Mouse (Mus musculus) intestine, embryonic 16.5 days (tissue): ENCODE measurements around the gene Tnfaip8l3. TPM values are rescaled to one million over a fixed set of nuclear protein-coding genes. Genes with fewer than 3 reads are reported as not detected.
"Not testable (repeated sequence)": the region's sequence is repeated elsewhere in the genome, so short reads cannot be mapped to it uniquely, and the experiment has no call there.

ENCODE experiments used
- ATAC-seq: fragments of 200-750 bp; cut with Nextera tagmentation; 2 replicates; pipeline ENCODE4 v1.8.0; 2017; ENCODE audit warnings: moderate TSS enrichment, moderate library complexity
- H3K27ac ChIP-seq: fragments of 300-500 bp; sonication (generic); 2 replicates; pipeline ENCODE4 v1.5.1; 2014; ENCODE audit warnings: mild to moderate bottlenecking, low read length
- H3K27me3 ChIP-seq: fragments of 300-500 bp; sonication (generic); replicated peaks from 2 replicates; pipeline ENCODE4 v1.6.1; 2014; ENCODE audit warnings: low read length, control low read depth, mixed read lengths; ENCODE audit not compliant: control insufficient read depth, insufficient read depth
- H3K36me3 ChIP-seq: fragments of 300-500 bp; sonication (generic); 2 replicates; pipeline ENCODE4 v1.6.1; 2014; ENCODE audit warnings: low read length, control low read depth; ENCODE audit not compliant: control insufficient read depth, insufficient read depth
- H3K4me1 ChIP-seq: fragments of 300-500 bp; sonication (generic); 2 replicates; pipeline ENCODE4 v1.6.1; 2014; ENCODE audit warnings: low read length, control low read depth, mixed read lengths; ENCODE audit not compliant: control insufficient read depth, insufficient read depth
- H3K4me2 ChIP-seq: fragments of 300-500 bp; sonication (generic); 2 replicates; pipeline ENCODE4 v1.6.1; 2014; ENCODE audit warnings: low read depth, low read length, control low read depth
- H3K4me3 ChIP-seq: fragments of 300-500 bp; sonication (generic); 2 replicates; pipeline ENCODE4 v1.5.1; 2014; ENCODE audit warnings: mild to moderate bottlenecking, low read length
- H3K9ac ChIP-seq: fragments of 300-500 bp; sonication (generic); 2 replicates; pipeline ENCODE4 v1.6.1; 2014; ENCODE audit warnings: low read depth, low read length
- H3K9me3 ChIP-seq: fragments of 300-500 bp; sonication (generic); 2 replicates; pipeline ENCODE4 v1.6.1; 2016; ENCODE audit warnings: low read length, control low read depth; ENCODE audit not compliant: control insufficient read depth
- WGBS: fragments of 180-500 bp; shearing (Covaris S2); extraction: QIAGEN DNeasy Blood & Tissue Kit; methylation state at CpG from one replicate; pipeline ENCODE4 v1.1.7; 2014; 5-methylcytosine and 5-hydroxymethylcytosine counted together
- polyA plus RNA-seq: library from polyadenylated mRNA; unstranded; fragments of >200 nt; fragmentation: Nextera tagmentation; extraction: Ambion mirVana; gene quantifications from 2 replicates; pipeline ENCODE4 v1.2.1, GENCODE M21; 2015

Gene Tnfaip8l3
- polyA plus RNA-seq, 1 experiment from 2014 or later, result 0.15 TPM

GRCm38 (mm10) chr9:54037717-54038116 is 30.5 kb downstream of the Tnfaip8l3 start:
- no peaks in the 10 kb centered on the region for H3K9me3 ChIP-seq
- no peaks in the 10 kb centered on the region for H3K27me3 ChIP-seq
- no peaks in the 10 kb centered on the region for H3K4me1 ChIP-seq
- no peak overlapping the region for H3K4me2 ChIP-seq
- H3K27ac ChIP-seq, result no peak overlapping the region
- H3K9ac ChIP-seq, result no peak overlapping the region
- H3K36me3 ChIP-seq, result no peaks in the 10 kb centered on the region
- H3K4me3 ChIP-seq, result no peak overlapping the region
- WGBS, result 74% methylated on average over 9 of the region's 9 CpGs
- no peak for ATAC-seq

DNA sequence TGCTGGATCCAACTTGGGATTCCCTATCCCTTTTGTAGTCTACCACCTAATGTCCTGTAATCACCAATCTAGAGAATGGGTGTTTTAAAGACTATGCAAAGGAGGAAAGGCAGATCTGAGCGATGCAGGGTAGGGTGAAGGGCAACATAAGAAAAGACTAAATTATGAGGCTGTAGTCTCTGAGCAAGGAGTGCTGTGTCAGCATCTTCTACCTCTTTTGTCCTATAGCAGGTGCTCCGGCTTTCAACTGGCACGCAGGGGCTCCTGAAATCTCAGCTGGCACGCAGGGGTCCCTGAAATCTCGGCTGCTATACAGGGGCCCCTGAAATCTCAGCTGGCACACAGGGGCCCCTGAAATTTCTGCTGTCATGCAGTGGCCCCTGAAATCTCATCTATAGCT is 33.5 kb downstream of the Tnfaip8l3 start:
- H3K4me3 ChIP-seq, result no peak overlapping the region
- H3K27ac ChIP-seq, result no peak overlapping the region
- no peak overlapping the region for H3K9ac ChIP-seq
- WGBS, result 80% methylated on average over 5 of the region's 5 CpGs
- no peak overlapping the region for H3K4me2 ChIP-seq
- no peaks in the 10 kb centered on the region for H3K9me3 ChIP-seq
- ATAC-seq, result no peak
- no peaks in the 10 kb centered on the region for H3K4me1 ChIP-seq
- no peaks in the 10 kb centered on the region for H3K36me3 ChIP-seq
- H3K27me3 ChIP-seq, result no peaks in the 10 kb centered on the region

GRCm38 (mm10) chr9:54022795-54023194 is 45.4 kb downstream of the Tnfaip8l3 start:
- Histone ChIP-seq H3K36me3 (no peaks in the 10 kb centered on the region), H3K9me3 (no peaks in the 10 kb centered on the region), H3K4me2 (no peak overlapping the region), H3K27ac (no peak overlapping the region), H3K4me1 (no peaks in the 10 kb centered on the region), H3K4me3 (no peak overlapping the region), H3K9ac (no peak overlapping the region), H3K27me3 (no peaks in the 10 kb centered on the region)
- ATAC-seq, result no peak
- WGBS, result 54% methylated on average over 3 of the region's 3 CpGs

- 70% methylated on average over 1 of the region's 1 CpGs for WGBS
- Histone ChIP-seq H3K27ac (no peak overlapping the region), H3K9ac (no peak overlapping the region)
Measured at GRCm38 (mm10) chr9:53994528-53994927, 73.7 kb downstream of the Tnfaip8l3 start.

DNA sequence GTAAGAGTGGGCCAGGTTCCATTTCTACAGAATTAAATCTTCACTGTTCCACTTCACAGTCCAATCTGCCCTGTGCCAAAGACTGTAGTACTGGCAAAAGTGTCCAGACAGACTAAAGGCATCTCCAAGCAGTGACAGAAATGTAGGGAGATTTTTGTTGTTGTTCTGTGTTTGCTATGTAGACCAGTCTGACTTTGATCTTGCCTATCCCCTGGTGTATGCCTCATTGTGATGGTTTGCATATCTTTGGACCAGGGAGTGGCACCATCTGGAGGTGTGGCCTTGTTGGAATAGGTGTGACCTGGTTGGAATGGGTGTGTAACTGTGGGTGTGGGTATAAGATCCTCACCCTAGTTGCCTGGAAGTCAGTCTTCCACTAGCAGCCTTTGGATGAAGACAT is 75.6 kb downstream of the Tnfaip8l3 start:
- H3K27me3 ChIP-seq, ATAC-seq, H3K9me3 ChIP-seq, H3K4me1 ChIP-seq, H3K9ac ChIP-seq, H3K36me3 ChIP-seq, H3K27ac ChIP-seq, H3K4me3 ChIP-seq, H3K4me2 ChIP-seq: not testable (repeated sequence)

More at GRCm38 (mm10) chr9:53994528-53994927, 73.7 kb downstream of the Tnfaip8l3 start:
- Histone ChIP-seq H3K36me3 (no peaks in the 10 kb centered on the region), H3K9me3 (no peaks in the 10 kb centered on the region), H3K27me3 (no peaks in the 10 kb centered on the region), H3K4me2 (no peak overlapping the region), H3K4me3 (no peak overlapping the region), H3K4me1 (no peaks in the 10 kb centered on the region)
- ATAC-seq, result no peak

DNA sequence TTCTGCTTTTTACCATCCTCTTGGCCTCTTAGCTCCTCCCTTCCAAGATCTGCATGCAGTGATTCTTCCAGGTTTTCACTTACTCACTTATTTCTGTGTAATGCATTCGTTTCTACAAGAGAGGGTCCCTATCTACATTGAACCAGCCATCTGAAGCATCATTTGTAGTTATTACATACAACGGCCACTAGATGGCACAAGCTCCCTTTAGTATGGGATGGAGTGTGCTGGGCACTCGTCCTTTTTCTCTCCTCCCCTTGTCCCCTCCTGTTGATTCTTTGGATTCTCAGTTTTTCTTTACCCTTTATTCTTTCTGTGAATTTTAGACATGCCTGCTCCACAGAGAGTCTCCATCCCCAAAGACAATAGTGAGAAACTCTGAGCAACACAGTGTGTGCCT is 77.3 kb downstream of the Tnfaip8l3 start:
- Histone ChIP-seq H3K4me2 (no peak overlapping the region), H3K36me3 (no peaks in the 10 kb centered on the region), H3K27me3 (no peaks in the 10 kb centered on the region), H3K27ac (no peak overlapping the region), H3K9me3 (no peaks in the 10 kb centered on the region), H3K4me3 (no peak overlapping the region), H3K4me1 (no peaks in the 10 kb centered on the region), H3K9ac (no peak overlapping the region)
- 9% methylated on average over 3 of the region's 3 CpGs for WGBS
- peak; percentile 60; the same call in 1 of the 2 replicates for ATAC-seq

- Histone ChIP-seq H3K4me3 (no peak overlapping the region), H3K27me3 (no peaks in the 10 kb centered on the region), H3K36me3 (no peaks in the 10 kb centered on the region), H3K9me3 (no peaks in the 10 kb centered on the region), H3K4me1 (no peaks in the 10 kb centered on the region), H3K27ac (no peak overlapping the region), H3K9ac (no peak overlapping the region), H3K4me2 (no peak overlapping the region)
- WGBS, result 35% methylated on average over 3 of the region's 3 CpGs
- no peak for ATAC-seq
Measured at GRCm38 (mm10) chr9:53986972-53987371, 81.2 kb downstream of the Tnfaip8l3 start.

DNA sequence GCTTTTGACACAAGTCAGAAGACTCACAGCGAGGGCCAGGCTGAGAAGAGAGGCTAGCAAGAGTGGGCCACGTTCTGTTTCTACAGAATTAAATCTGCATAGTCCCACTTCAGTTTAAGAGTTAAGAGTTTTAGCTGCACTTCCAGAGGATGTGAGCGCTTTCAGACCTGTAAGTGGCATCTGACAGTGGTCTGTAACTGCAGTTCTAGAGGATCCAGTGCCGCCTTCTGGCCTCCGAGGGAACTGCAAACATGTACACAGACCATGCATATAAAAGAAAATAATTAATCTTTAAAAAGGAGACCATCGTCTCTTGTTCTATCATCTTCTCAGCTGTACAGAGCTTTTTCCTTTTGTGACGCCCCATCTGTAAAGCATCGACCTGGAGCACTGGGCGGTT is 83.3 kb downstream of the Tnfaip8l3 start:
- no peak overlapping the region for H3K4me2 ChIP-seq
- no peaks in the 10 kb centered on the region for H3K27me3 ChIP-seq
- no peak overlapping the region for H3K4me3 ChIP-seq
- no peak overlapping the region for H3K9ac ChIP-seq
- no peaks in the 10 kb centered on the region for H3K4me1 ChIP-seq
- H3K9me3 ChIP-seq, result no peaks in the 10 kb centered on the region
- no peak for ATAC-seq
- H3K36me3 ChIP-seq, result no peaks in the 10 kb centered on the region
- no peak overlapping the region for H3K27ac ChIP-seq
- 29% methylated on average over 9 of the region's 9 CpGs for WGBS

DNA sequence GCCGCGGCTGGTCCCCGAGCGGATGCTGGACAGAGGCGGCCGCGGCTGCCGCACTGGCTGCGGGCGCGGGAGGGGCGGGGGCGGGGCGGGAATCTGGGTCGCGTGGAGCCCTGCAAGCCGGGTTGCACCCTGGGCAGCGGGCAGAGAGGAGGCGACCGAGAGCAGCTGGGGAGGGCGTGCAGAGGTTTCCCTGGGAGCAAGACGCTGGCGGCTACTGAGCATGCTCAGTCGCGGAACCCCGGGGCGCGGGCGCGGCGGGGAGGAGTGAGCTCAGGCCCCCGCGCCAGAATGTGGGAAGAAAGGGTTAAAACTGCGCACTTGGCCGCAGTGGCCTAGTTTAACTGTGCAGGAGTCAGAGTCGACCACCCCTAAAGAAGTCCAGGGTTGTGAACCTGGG is 93.1 kb downstream of the Tnfaip8l3 start, which contains the start of gene Elmod1:
TSS of gene Elmod1 (minus strand) at position 180 of the 397 bp plus-strand sequence.
- no peaks in the 10 kb centered on the region for H3K36me3 ChIP-seq
- H3K27me3 ChIP-seq, result peaks cover 19% of the 10 kb centered on the region
- H3K4me3 ChIP-seq, result peak within 1 kb of the TSS; percentile 54
- WGBS, result under 1% methylated on average over 36 of the region's 36 CpGs
- ATAC-seq, result peak; percentile 83
- H3K4me2 ChIP-seq, result peak within 1 kb of the TSS; percentile 92
- H3K4me1 ChIP-seq, result 0 out of 2 replicates have a peak, but pooled peaks cover 6% of the 10 kb centered on the region
- no peaks in the 10 kb centered on the region for H3K9me3 ChIP-seq
- no peak within 1 kb of the TSS for H3K27ac ChIP-seq
- H3K9ac ChIP-seq, result peak within 1 kb of the TSS; percentile 48; the same call in 1 of the 2 replicates
